Mouse (Mus musculus): ENCODE measurements at regions not wholly inside any gene's neighbourhood (a gene's known extent, or its start where the extent isn't known, plus 50 kb on each side); places are given as distances from the start of the nearest gene placed in this dataset.

GRCm38 (mm10) chr11:19253605-19254004, 234.8 kb upstream of the Meis1 start:
- no peak for DNase-seq

DNA sequence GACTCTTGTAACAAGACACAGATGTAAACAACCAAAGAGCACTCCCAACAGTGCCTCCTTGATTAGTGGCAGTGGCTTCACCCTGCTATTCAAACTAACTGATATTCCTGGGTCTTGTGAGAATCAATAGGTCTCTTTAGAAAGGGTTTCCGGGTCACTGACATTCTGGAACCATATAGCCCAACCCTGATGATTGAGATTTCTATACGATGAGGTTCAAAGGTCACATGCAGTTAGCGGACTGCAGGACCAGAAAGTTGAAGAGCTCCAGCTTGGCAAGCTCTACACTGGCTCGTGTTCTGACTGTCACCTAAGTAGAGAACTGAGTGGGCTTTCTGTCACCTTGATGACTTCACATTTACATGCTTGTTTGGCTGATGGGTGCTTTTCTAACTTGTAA, 235.4 kb upstream of the Meis1 start:
- DNase-seq, result no peak

- no peak for DNase-seq
These were observed 238.8 kb upstream of the Meis1 start for GRCm38 (mm10) chr11:19257549-19257948.

DNA sequence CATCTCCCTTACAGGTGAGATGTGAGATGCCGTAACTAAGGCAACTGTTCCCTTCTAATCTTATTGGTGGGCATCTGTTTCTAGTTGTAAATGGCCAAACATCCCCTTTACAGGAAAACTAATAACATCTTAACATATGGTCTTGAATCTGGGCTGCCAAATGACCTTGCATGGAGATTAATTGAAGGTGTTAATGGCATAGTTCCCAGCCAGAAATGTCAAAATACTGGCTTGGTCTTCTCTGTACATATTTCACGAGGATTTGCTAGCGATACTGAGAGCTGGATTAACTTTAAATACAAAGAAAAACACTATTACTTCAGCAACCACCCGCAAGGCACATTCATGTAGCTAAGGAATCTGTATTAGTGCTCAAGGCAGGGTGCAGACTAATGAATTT, 244.0 kb upstream of the Meis1 start:
- DNase-seq, result no peak

- no peak for DNase-seq
These were observed 246.2 kb upstream of the Meis1 start for GRCm38 (mm10) chr11:19264798-19265671.

DNA sequence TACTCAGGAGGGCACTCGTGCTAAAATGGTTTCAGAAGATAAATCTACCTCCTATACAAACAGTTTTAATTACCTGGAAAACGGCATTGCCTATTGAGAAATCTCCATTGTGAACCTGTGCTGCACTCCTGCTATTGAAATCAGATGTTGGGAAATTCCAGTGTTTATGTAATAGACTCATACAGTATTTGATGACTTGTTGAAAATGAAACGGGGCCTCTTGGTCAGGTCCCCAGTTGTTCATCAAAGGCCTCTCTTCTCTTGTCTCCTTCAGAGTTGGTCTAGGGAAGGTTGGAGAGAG, 246.8 kb upstream of the Meis1 start:
- no peak for DNase-seq

- DNase-seq, result no peak
These were observed 272.2 kb upstream of the Meis1 start for GRCm38 (mm10) chr11:19290971-19291370.

GRCm38 (mm10) chr11:19299411-19299810, 280.6 kb upstream of the Meis1 start:
- no peak for DNase-seq

GRCm38 (mm10) chr11:19306687-19307086, 287.9 kb upstream of the Meis1 start:
- DNase-seq, result no peak

GRCm38 (mm10) chr11:19330685-19331239, 312.0 kb upstream of the Meis1 start:
- DNase-seq, result no peak

GRCm38 (mm10) chr11:19332274-19332673, 313.5 kb upstream of the Meis1 start:
- DNase-seq, result no peak

- DNase-seq, result no peak
These were observed 313.9 kb upstream of the Meis1 start for GRCm38 (mm10) chr11:19332727-19333126.

GRCm38 (mm10) chr11:19333908-19334487, 315.2 kb upstream of the Meis1 start:
- no peak for DNase-seq

DNA sequence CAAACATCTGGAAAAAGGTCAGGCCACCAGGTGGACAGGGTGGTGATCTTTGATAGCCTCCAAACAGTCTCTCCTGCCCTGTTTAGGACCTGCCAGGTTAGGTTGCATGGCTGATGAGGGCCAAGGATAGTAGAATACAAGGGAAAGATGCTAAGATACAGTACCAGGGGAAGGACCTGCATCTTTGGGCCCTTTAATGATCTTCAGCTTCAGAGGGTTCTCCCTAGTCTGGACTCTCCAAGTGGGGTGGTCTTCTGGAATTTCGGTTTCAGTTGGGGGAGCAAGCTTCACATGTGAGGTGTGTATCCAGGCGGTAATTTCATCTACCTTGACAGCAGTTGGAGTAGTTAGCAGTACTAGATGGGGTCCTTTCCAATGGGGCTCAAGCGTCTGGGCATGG, 316.6 kb upstream of the Meis1 start:
- no peak for DNase-seq

- no peak for DNase-seq
These were observed 321.0 kb upstream of the Meis1 start for GRCm38 (mm10) chr11:19339721-19340317.

DNA sequence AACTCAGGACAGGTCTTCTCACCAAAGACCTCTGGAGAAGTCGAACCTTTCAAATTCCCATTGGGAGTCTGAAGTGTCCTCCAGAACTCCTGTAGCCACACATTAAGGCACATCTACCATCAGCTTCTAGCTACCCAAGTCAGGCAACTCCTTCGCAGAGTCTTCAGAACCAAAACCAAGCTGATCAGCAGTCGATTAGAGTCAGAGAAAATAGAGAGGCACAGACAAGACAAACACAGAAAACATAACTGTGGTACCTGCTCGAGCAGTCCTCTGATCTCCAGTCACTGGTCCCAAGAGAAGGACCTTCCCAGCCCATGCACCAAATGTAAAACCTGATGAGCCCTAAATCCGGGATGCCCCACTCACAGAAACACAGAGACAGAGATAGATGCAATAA, 322.1 kb upstream of the Meis1 start:
- DNase-seq, result no peak

GRCm38 (mm10) chr11:19341379-19341778, 322.6 kb upstream of the Meis1 start:
- no peak for DNase-seq

- no peak for DNase-seq
These were observed 324.0 kb upstream of the Meis1 start for GRCm38 (mm10) chr11:19342803-19343202.

- no peak for DNase-seq
These were observed 327.6 kb upstream of the Meis1 start for GRCm38 (mm10) chr11:19346276-19346826.

DNA sequence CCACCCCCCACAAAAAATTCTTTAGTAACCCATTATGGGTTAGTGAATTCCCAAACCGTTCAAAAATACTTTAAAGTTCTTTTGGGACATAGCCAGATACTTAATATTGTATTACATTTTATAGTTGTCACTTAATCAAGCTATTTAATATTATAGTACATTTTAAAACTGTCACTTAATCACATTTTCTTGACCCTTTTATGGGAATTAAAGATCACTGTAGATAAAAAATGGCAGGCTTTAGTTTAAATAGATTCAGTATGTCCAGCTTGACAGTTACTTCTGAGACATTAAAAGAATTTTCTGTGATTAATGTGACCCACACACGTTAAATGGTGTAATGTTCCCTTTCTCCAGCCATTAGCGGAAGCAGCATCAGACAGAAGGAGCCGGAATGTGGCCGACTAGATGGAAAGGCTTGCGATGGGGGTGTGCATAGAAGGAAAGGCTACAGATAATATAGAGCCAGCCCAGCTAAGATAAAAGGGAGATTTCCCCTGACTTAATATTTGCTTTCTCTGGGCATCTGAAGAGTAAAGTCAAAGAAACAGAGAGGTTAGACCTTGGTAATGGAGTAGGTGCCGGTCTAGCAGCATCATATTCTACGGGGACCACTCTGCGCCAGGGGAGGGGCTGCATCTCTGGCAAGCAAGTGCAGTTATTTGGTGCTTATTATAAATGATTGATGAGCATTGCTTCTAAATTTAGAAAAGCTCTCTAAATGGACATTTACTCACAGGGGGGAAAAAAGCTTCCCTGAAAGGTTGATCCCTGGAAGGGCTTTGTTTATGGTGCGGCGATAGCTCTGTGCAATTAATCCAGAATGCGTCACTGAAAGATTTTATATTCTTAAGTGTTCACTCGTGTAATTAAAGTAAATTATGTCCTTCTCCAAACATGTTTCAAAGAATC, 331.8 kb upstream of the Meis1 start:
- DNase-seq, result peak; percentile 66

DNA sequence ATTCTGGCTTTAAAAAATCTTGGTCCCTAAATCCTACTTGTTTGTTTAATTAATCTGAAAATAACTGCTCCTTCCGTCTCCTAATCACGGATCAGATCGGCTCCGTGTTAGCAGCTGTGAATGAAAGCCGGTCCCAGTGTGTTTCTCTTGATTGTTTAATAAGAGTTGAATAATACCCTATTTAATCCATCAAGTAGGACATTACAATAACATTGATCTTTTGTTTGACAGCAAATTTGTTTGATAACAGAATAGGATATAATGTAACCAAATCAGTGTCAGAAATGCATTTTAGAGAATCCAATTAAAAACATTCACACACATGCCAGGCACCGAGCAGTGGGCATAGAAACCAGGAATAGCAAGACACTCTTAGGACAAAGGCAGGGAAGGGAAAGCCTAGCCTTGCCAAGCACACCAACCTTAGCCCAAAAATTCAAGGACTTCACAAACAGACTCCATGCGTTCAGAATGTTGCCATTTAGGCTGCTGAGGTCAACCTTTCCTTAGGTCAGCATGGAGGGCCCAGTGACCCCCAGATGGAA, 332.5 kb upstream of the Meis1 start:
- peak; percentile 26 for DNase-seq

- peak; percentile 14 for DNase-seq
These were observed 334.9 kb upstream of the Meis1 start for GRCm38 (mm10) chr11:19353706-19354105.
